Mouse (Mus musculus): ENCODE measurements at regions not wholly inside any gene's neighbourhood (a gene's known extent, or its start where the extent isn't known, plus 50 kb on each side); places are given as distances from the start of the nearest gene placed in this dataset.

DNA sequence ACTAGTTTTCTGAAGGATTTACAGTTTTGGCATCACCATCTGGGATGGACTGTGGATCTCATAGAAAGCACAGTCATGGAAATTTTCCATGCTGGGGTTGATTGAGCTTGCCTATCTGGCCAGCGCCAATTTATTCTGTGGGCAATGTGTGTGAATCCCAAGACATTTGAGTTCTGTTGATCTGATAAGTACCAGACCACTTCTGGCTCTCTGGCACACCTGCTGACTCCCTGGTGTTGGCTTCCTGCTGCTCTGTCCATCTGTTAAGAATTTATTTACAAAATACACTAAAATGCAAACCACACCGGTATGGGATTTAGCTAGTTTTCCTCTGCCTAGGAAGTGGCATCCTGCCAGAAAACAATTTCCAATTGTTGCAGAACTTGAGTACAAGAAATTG lies 236.5 kb downstream of the Lrriq3 start:
- dilution Hi-C loops (cut with MboI; ENCODE audit: extremely low pct_ligation_motif_present, extremely low pct_unique_long_range_greater_than_20kb, low sequenced_read_pairs): no loop called here
- no peak overlapping the region for H3K4me3 ChIP-seq (replicated peaks in 1 of 3; ENCODE audit: low read depth in 2 of 3, low read length in 2 of 3, poor library complexity in 1 of 3)
- TF ChIP-seq ZNF384 (IDR thresholded peaks at IDR 0.05; ENCODE audit: low read depth, low read length): no peak
- H3K79me2 ChIP-seq (replicated peaks; ENCODE audit: control insufficient read depth, extremely low read depth, insufficient read depth, poor library complexity, severe bottlenecking): no peaks in the 10 kb centered on the region
- H3K4me2 ChIP-seq (ENCODE audit: insufficient read depth, low read depth, poor library complexity, severe bottlenecking): no peak overlapping the region
- no peaks in the 10 kb centered on the region for H3K27me3 ChIP-seq (replicated peaks)
- in situ Hi-C loops (cut with MboI; ENCODE audit: low pct_ligation_motif_present, low pct_unique_long_range_greater_than_20kb, low sequenced_read_pairs): no loop called here
- H3K27ac ChIP-seq (ENCODE audit: insufficient read depth, low read depth): no peak overlapping the region
- H3K4me1 ChIP-seq (ENCODE audit: control insufficient read depth in 1 of 2, insufficient read depth in 2 of 2): no peaks in the 10 kb centered on the region
- no peak overlapping the region for H3K9ac ChIP-seq (ENCODE audit: insufficient read depth, low read depth)
- no peak for DNase-seq (ENCODE audit: extremely low read depth)
- H3K36me3 ChIP-seq (replicated peaks in 1 of 2; ENCODE audit: control insufficient read depth in 1 of 2, insufficient read depth in 1 of 2, low read length in 1 of 2): no peaks in the 10 kb centered on the region
- no peaks in the 10 kb centered on the region for H3K9me3 ChIP-seq (replicated peaks; ENCODE audit: low read length)

DNA sequence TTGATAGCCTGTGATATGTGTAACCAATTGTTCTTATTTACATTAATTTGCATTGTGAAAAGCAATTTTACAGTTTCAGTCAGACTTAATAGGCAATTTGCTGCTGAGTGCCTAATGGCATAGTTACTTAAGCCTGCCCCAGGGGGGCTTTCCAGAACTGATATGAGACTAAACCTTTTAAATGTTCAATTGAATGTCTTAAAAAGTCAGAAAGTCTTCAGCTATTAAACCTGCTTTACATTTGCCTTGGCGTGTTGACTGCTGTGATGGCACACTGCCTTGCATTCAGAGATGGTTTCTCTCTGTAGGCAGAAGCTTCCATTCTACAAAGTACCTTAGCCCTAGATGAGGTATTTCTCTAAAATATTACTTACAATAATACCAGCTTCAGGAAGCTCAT lies 256.0 kb downstream of the Lrriq3 start:
- H3K4me2 ChIP-seq (ENCODE audit: insufficient read depth, low read depth, poor library complexity, severe bottlenecking): no peak overlapping the region
- no peak overlapping the region for H3K4me3 ChIP-seq (replicated peaks in 1 of 3; ENCODE audit: low read depth in 2 of 3, low read length in 2 of 3, poor library complexity in 1 of 3)
- no peak overlapping the region for H3K27ac ChIP-seq (ENCODE audit: insufficient read depth, low read depth)
- H3K79me2 ChIP-seq (replicated peaks; ENCODE audit: control insufficient read depth, extremely low read depth, insufficient read depth, poor library complexity, severe bottlenecking): no peaks in the 10 kb centered on the region
- no peak for DNase-seq (ENCODE audit: extremely low read depth)
- H3K36me3 ChIP-seq (replicated peaks in 1 of 2; ENCODE audit: control insufficient read depth in 1 of 2, insufficient read depth in 1 of 2, low read length in 1 of 2): no peaks in the 10 kb centered on the region
- no peak for TF ChIP-seq POLR2AphosphoS2 (IDR thresholded peaks at IDR 0.05; ENCODE audit: low read depth, low read length)
- no peak for TF ChIP-seq TCF12 (IDR thresholded peaks at IDR 0.05; ENCODE audit: low read depth, low read length)
- TF ChIP-seq CHD1 (IDR thresholded peaks at IDR 0.05; ENCODE audit: low read depth, low read length): no peak
- no peak for TF ChIP-seq MEF2A (IDR thresholded peaks at IDR 0.05; ENCODE audit: borderline replicate concordance, low read depth, low read length)
- no peak for TF ChIP-seq ZNF384 (IDR thresholded peaks at IDR 0.05; ENCODE audit: low read depth, low read length)
- TF ChIP-seq USF1 (IDR thresholded peaks at IDR 0.05; ENCODE audit: low read depth, low read length): no peak
- TF ChIP-seq NRF1 (IDR thresholded peaks at IDR 0.05; ENCODE audit: low read depth, low read length): no peak
- no peak for TF ChIP-seq CTCF (conservative IDR thresholded peaks at IDR 0.05 in 1 of 2, IDR thresholded peaks at IDR 0.05 in 1 of 2; ENCODE audit: low read depth in 2 of 2, low read length in 2 of 2)
- no peak for TF ChIP-seq MAX (IDR thresholded peaks at IDR 0.05; ENCODE audit: low read length)
- dilution Hi-C loops (cut with MboI; ENCODE audit: extremely low pct_ligation_motif_present, extremely low pct_unique_long_range_greater_than_20kb, low sequenced_read_pairs): no loop called here
- no peaks in the 10 kb centered on the region for H3K9me3 ChIP-seq (replicated peaks; ENCODE audit: low read length)
- no peaks in the 10 kb centered on the region for H3K4me1 ChIP-seq (ENCODE audit: control insufficient read depth in 1 of 2, insufficient read depth in 2 of 2)
- no peak overlapping the region for H3K9ac ChIP-seq (ENCODE audit: insufficient read depth, low read depth)
- in situ Hi-C loops (cut with MboI; ENCODE audit: low pct_ligation_motif_present, low pct_unique_long_range_greater_than_20kb, low sequenced_read_pairs): no loop called here
- no peaks in the 10 kb centered on the region for H3K27me3 ChIP-seq (replicated peaks)

DNA sequence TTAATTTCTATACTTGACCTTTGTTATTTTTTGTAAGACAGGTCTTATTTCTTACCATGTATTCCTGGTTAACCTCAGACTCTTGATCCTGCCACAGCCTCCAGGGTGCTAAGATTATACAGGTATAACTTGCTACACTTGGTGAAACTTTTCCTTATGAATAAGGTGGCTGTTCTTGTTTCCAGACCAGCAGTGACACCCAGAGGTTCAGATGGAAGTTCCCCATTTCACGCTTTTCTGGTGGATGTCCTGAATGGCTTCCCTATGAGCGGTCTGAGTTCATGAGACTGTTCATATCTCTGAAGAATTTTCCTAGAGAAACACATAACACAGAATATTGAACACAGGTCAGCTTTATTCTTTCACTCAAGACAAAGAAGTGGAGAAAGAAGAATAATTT lies 258.4 kb downstream of the Lrriq3 start:
- in situ Hi-C loops (cut with MboI; ENCODE audit: low pct_ligation_motif_present, low pct_unique_long_range_greater_than_20kb, low sequenced_read_pairs): loop anchor here (10.0 to 25.0 kb wide), 2 partner anchors 107 to 464 kb away; no protein-coding TSS in a partner anchor
- H3K36me3 ChIP-seq (replicated peaks in 1 of 2; ENCODE audit: control insufficient read depth in 1 of 2, insufficient read depth in 1 of 2, low read length in 1 of 2): no peaks in the 10 kb centered on the region
- no peak overlapping the region for H3K9ac ChIP-seq (ENCODE audit: insufficient read depth, low read depth)
- TF ChIP-seq RAD21 (IDR thresholded peaks at IDR 0.05; ENCODE audit: low read depth, low read length) (peak; percentile 81), CHD2 (IDR thresholded peaks at IDR 0.05; ENCODE audit: low read length) (no peak), CTCF (conservative IDR thresholded peaks at IDR 0.05 in 1 of 2, IDR thresholded peaks at IDR 0.05 in 1 of 2; ENCODE audit: low read depth in 2 of 2, low read length in 2 of 2) (peak; percentile 10 to 72; a peak in 2 of 4 replicates), MEF2A (IDR thresholded peaks at IDR 0.05; ENCODE audit: borderline replicate concordance, low read depth, low read length) (no peak), MYC (IDR thresholded peaks at IDR 0.05; ENCODE audit: low read depth, low read length) (no peak), BHLHE40 (IDR thresholded peaks at IDR 0.05; ENCODE audit: low read depth, low read length) (no peak), UBTF (IDR thresholded peaks at IDR 0.05; ENCODE audit: low read depth, low read length) (no peak), EP300 (IDR thresholded peaks at IDR 0.05; ENCODE audit: low read length) (no peak), USF2 (conservative IDR thresholded peaks at IDR 0.05; ENCODE audit: low read depth, low read length) (no peak), MXI1 (IDR thresholded peaks at IDR 0.05; ENCODE audit: low read depth, low read length) (no peak), ZKSCAN1 (IDR thresholded peaks at IDR 0.05; ENCODE audit: borderline replicate concordance, low read depth, low read length) (no peak), GABPA (IDR thresholded peaks at IDR 0.05; ENCODE audit: insufficient replicate concordance, low read depth, low read length) (no peak), MAZ (IDR thresholded peaks at IDR 0.05; ENCODE audit: low read depth, low read length) (no peak), ZC3H11A (IDR thresholded peaks at IDR 0.05; ENCODE audit: low read depth, low read length) (no peak), PAX5 (IDR thresholded peaks at IDR 0.05; ENCODE audit: low read length) (no peak), POLR2A (IDR thresholded peaks at IDR 0.05; ENCODE audit: low read depth, low read length) (no peak), JUN (IDR thresholded peaks at IDR 0.05; ENCODE audit: insufficient read depth, low read depth, low read length) (no peak), SMC3 (IDR thresholded peaks at IDR 0.05; ENCODE audit: low read depth, low read length) (peak; percentile 74), E2F4 (IDR thresholded peaks at IDR 0.05; ENCODE audit: insufficient replicate concordance, low read depth, low read length) (no peak), TCF12 (IDR thresholded peaks at IDR 0.05; ENCODE audit: low read depth, low read length) (no peak), IRF4 (IDR thresholded peaks at IDR 0.05; ENCODE audit: low read depth, low read length) (no peak)

More for the DNA sequence above, 258.4 kb downstream of the Lrriq3 start:
- Histone ChIP-seq H3K4me3 (replicated peaks in 1 of 3; ENCODE audit: low read depth in 2 of 3, low read length in 2 of 3, poor library complexity in 1 of 3) (no peak overlapping the region), H3K79me2 (replicated peaks; ENCODE audit: control insufficient read depth, extremely low read depth, insufficient read depth, poor library complexity, severe bottlenecking) (no peaks in the 10 kb centered on the region), H3K4me2 (ENCODE audit: insufficient read depth, low read depth, poor library complexity, severe bottlenecking) (no peak overlapping the region), H3K27ac (ENCODE audit: insufficient read depth, low read depth) (no peak overlapping the region), H3K9me3 (replicated peaks; ENCODE audit: low read length) (no peaks in the 10 kb centered on the region), H3K27me3 (replicated peaks) (no peaks in the 10 kb centered on the region), H3K4me1 (ENCODE audit: control insufficient read depth in 1 of 2, insufficient read depth in 2 of 2) (no peaks in the 10 kb centered on the region)
- dilution Hi-C loops (cut with MboI; ENCODE audit: extremely low pct_ligation_motif_present, extremely low pct_unique_long_range_greater_than_20kb, low sequenced_read_pairs): no loop called here
- peak; percentile 53 for DNase-seq (ENCODE audit: extremely low read depth)
